Mouse (Mus musculus): Measurements from ENCODE around the gene Cox6a1.

Cox6a1 gene

DNA sequence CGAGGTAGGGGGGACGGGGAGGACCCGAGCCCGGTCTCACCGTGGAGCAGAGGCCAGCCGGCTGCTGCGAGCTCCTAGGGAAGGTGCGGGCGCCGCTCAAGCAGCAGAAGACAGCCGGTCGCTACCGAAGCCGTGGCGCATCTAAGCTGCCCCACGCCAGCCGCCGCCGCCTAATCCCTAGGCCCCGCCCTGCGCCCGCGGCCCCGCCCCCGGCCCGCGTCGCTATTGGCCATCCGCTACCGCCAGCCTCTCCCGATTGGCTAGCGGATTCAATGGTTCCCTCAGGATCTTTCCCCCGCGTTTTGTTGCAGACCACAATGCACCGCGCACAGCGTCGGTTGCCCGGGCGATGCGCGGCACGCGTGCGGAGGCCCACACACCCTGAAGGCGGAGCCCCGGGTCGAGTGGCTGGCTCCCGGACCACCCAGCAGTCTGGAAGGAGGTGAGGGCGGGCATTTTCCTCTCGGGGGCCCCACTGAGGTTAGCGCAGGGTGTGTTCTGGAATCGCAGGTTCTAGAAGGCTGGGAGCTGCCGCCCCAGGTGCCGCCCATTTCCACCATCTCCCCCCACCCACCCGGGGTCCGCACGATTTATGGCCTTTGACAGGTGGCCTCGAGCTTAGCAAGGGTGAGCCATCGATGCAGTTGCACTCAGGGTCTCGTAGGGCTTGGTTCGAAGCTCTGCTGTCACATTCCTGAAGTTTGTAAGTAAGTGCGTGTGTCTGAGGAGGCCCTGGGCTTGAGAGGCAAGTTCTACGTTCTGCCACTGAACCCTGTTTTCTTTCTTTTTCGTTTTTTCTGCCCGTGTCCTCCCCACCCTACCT is 47.8 kb downstream of the Cox6a1 start, which contains the start of gene Dynll1:
Gene Dynll1, minus strand, starts transcription at position 208 of the 823 bp plus-strand sequence.
- peak; percentile 98 for DNase-seq

DNA sequence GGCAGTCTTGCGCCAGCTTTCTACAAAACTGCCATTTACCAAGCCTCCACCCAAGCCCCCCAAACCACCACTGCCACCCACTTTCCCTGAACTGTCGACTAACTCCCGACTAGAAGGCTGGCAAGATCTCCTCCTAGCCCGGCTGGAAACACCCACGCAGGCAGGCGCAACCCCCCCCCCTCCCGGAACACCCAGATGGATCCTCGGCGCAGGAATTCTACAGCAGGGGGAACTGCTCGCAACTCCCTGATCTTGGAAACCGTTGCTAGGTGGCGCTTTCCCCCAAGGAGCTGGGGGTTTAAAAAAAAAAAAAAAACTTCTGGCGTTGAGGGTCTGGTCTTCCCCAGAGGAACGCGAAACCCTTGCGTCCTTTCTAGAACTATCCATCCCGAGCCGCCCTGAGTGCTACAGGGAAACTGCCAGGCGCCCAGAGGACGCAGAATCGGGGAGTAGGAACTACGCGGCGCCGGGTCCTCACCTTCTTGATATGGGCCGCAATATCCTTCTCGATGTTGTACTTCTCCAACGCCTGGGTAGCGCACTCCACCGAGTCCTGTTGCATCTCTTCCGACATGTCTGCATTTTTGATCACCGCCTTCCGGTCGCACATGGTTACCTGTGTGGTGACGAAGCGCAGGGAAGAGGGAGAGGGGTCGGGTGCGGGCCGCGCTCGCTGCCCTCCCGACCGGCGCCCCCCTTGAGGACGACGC is 48.6 kb downstream of the Cox6a1 start:
- DNase-seq, result peak; percentile 55

DNA sequence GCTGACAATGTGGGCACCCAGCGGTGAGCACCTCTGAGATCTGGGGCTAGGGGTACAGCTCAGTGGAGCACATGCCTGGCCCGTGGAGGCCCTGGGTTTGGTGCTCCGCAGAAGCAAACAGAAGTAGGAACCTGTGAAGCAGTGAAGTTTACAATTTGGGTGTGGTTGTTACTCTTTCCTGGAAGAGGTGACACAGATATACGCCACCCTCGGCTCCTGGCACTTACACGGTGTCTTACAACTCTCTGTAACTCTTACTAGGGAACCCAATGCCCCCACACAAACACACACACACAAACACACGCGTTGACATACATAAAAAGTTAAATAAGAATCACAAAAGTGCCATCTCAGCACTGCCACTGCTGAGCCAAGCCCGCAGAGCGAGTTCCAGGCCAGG is 52.4 kb downstream of the Cox6a1 start:
- no peak for DNase-seq

All from kidney, adult 11 months (tissue).